ENCODE assay signal across 38 mouse cellular contexts in genomic region chr7:15879756-15880155, GRCm38 (mm10). TPM values are rescaled to one million over a fixed set of nuclear protein-coding genes. Genes with fewer than 3 reads are reported as not detected.
"Had no signal": no experiment of that assay in that cellular context is flagged by ENCODE, and none has a peak within 500 bp of the region (broad histone marks: within the 10 kb centered on the region; RNA-seq: fewer than 3 reads in every experiment).

Crx (minus strand) TSS chr7:15879968.

- H3K4me1 ChIP-seq: forebrain, embryonic 15.5 days; heart, embryonic 10.5 days; heart, embryonic 12.5 days; hindbrain, embryonic 15.5 days; limb, embryonic 10.5 days; limb, embryonic 12.5 days had no signal

- ATAC-seq: forebrain, embryonic 15.5 days; forebrain, postnatal 0 days; hindbrain, postnatal 0 days; intestine, embryonic 16.5 days had no signal

- DNase-seq: forebrain, postnatal 0 days; gastrocnemius, postnatal 14 days; gastrocnemius, postnatal 36 days; heart, adult 18-20 months; heart, postnatal 14 days; heart, postnatal 36 days; kidney, adult 11 months; kidney, adult 2 months; kidney, postnatal 10 days; kidney, postnatal 25 days; kidney, postnatal 4 days had no signal

- H3K27me3 ChIP-seq: forebrain, embryonic 15.5 days; heart, embryonic 12.5 days; hindbrain, embryonic 13.5 days; hindbrain, embryonic 15.5 days; limb, embryonic 12.5 days had no signal

- H3K4me2 ChIP-seq: forebrain, embryonic 15.5 days; heart, embryonic 12.5 days; hindbrain, embryonic 13.5 days; hindbrain, embryonic 15.5 days; limb, embryonic 12.5 days had no signal

- H3K4me3 ChIP-seq: forebrain, embryonic 15.5 days; heart, embryonic 10.5 days; heart, embryonic 12.5 days; hindbrain, embryonic 13.5 days; hindbrain, embryonic 15.5 days; layer of hippocampus, adult 2 months; left cerebral cortex, adult 2 months; limb, embryonic 10.5 days; limb, embryonic 12.5 days had no signal

- H3K27ac ChIP-seq: forebrain, embryonic 15.5 days; heart, embryonic 10.5 days; hindbrain, embryonic 13.5 days; hindbrain, embryonic 15.5 days; hindbrain, postnatal 0 days; layer of hippocampus, adult 2 months; left cerebral cortex, adult 2 months; limb, embryonic 10.5 days; limb, embryonic 12.5 days had no signal

- H3K9ac ChIP-seq: forebrain, embryonic 15.5 days; forebrain, postnatal 0 days; heart, embryonic 12.5 days; hindbrain, embryonic 13.5 days; hindbrain, embryonic 15.5 days; limb, embryonic 12.5 days had no signal

- H3K36me3 ChIP-seq: forebrain, embryonic 15.5 days; heart, embryonic 10.5 days; heart, embryonic 12.5 days; hindbrain, embryonic 13.5 days; hindbrain, embryonic 15.5 days; limb, embryonic 10.5 days; limb, embryonic 12.5 days had no signal

- H3K9me3 ChIP-seq: forebrain, embryonic 15.5 days; heart, embryonic 10.5 days; heart, embryonic 12.5 days; hindbrain, embryonic 13.5 days; hindbrain, embryonic 15.5 days; limb, embryonic 10.5 days; limb, embryonic 12.5 days had no signal

RNA-seq across cellular contexts. Expression of gene Crx, which starts in this region (rescaled TPM):
- total RNA-seq: gastrocnemius, adult 18-20 months; gastrocnemius, adult 8-10 months; gastrocnemius, postnatal 14 days; gastrocnemius, postnatal 36 days; heart, adult 18-20 months; heart, adult 8-10 months; heart, postnatal 14 days; heart, postnatal 36 days; hematopoietic stem cell, adult 5-6 weeks; hindbrain, postnatal 0 days; layer of hippocampus, adult 2 months; layer of hippocampus, postnatal 10 days; layer of hippocampus, postnatal 25 days; left cerebral cortex, adult 2 months; left cerebral cortex, postnatal 14 days; left cerebral cortex, postnatal 36 days had no signal
- polyA plus RNA-seq: gonadal fat pad, adult 2 months; heart, embryonic 10.5 days; heart, embryonic 12.5 days; heart, embryonic 14.5 days; heart, embryonic 16.5 days; hindbrain, embryonic 11.5 days; hindbrain, embryonic 13.5 days; hindbrain, embryonic 15.5 days; hindbrain, postnatal 0 days; intestine, embryonic 14.5 days; intestine, embryonic 16.5 days; kidney, adult 2 months; kidney, embryonic 14.5 days; kidney, embryonic 16.5 days; limb, embryonic 10.5 days; limb, embryonic 12.5 days; limb, embryonic 14.5 days had no signal
